Mouse (Mus musculus) hindlimb bud, embryonic 11.5 days (tissue): ENCODE results near the gene Tmed2.
A peak's percentile ranks its signal among the peaks of the same experiment; 100 is the strongest.
"Not testable (repeated sequence)": the region's sequence is repeated elsewhere in the genome, so short reads cannot be mapped to it uniquely, and the experiment has no call there.

Source experiments
- DNase-seq: peaks from one replicate; pipeline ENCODE4 v3.0.0-alpha.2; 2012; ENCODE audit warnings: low read depth, low spot score; ENCODE audit errors: extremely low spot score

The Tmed2 gene

DNA sequence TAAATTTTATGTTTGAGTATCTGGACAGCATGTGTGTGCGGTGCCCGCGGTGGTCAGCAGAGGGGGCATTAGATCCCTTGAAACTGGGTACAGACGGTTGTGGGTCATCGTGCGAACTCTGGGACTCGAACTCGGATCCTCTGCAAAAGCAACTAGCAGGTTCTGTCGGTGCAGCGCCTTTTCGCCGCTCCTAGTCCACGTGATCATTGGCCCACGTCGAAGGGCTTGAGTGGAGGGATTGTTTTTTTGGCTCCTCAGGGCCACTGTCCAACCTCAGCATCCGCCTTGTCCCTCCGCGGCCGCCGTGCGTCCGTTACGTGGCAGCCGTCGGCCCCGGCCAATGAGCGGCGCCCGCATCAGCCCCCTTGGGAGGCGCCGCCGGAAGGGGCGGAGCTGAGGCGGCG is at the start of gene Tmed2:
Tmed2 (plus strand) TSS at position 313 of the 404 bp plus-strand sequence.
- peak; percentile 83 for DNase-seq

DNA sequence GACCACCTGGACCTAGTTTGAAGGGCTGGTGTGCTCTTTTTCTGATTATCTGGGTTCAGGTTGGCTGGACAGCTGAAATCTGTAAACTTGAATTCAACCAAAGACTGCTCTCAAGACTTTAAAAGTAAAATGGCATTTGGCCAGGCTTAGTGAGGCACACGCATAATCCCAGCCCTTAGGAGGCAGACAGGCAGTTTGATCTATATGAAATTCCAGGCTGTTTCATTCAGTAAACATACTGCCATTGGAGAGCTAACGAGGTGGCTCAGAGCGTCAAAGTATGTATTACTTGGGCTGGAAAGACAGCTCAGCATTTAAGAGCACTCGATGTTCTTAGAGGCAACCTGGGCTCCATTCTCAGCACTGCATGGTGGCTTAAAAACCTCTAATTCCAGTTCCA is 48.8 kb upstream of the Tmed2 start:
- DNase-seq = no peak

DNA sequence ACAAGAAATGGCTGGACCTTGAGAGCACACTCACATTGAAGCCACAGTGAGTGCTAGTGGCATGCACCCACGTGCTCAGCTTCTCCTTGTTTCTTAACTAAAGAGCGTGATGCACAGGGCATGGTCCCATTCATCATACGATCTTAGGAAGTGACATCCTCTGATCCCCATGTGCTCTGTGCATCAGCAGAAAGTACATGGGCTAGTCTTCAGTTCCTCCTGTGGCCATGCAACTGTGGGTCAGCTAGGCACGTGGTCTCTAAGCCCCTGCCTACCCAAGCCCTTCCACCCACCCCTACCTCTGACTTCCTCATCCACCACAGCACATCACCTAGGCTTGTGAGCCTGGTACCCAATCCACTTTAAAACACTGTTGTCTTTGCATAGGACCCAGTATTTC is 47.9 kb upstream of the Tmed2 start:
- DNase-seq = no peak

DNA sequence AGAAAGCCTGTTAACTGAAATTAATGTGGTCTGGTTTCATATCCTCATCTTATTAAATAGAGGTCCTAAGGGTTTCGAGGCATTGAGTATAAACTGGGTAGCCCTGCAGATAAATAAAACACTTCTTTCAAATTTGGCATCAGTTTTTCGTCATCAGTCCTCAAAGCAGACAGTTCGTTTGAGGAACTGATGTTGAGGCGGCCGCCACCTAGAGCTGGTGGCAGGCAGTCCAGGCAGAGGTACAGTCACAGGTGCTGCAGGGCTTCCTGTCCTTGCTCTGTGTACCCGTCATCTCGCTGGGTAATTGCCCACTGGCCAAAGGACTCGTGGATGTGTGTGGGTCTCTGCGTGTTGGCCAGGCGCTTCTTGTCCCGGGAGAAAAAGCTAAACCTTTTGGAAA is 47.0 kb upstream of the Tmed2 start:
- DNase-seq = no peak

DNA sequence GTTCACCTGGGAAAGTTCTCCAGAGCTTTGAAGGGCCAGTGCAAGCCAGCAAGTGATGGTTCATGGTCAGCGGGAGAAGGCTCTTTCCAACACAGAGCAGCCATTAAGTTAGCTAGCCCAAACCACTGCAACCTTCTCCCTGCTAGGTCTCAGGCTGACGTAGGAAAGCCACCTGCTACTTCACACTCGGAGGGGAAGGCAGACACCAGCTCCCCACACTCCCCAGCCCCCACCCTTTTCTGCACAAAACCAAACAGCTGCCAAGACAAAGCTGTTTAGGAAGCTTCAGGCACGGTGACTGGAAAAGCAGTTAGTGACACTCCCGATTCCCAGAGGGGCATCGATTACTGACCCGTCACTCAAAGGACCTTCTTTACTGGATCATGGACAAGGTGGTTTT is 44.9 kb upstream of the Tmed2 start:
- no peak for DNase-seq

DNA sequence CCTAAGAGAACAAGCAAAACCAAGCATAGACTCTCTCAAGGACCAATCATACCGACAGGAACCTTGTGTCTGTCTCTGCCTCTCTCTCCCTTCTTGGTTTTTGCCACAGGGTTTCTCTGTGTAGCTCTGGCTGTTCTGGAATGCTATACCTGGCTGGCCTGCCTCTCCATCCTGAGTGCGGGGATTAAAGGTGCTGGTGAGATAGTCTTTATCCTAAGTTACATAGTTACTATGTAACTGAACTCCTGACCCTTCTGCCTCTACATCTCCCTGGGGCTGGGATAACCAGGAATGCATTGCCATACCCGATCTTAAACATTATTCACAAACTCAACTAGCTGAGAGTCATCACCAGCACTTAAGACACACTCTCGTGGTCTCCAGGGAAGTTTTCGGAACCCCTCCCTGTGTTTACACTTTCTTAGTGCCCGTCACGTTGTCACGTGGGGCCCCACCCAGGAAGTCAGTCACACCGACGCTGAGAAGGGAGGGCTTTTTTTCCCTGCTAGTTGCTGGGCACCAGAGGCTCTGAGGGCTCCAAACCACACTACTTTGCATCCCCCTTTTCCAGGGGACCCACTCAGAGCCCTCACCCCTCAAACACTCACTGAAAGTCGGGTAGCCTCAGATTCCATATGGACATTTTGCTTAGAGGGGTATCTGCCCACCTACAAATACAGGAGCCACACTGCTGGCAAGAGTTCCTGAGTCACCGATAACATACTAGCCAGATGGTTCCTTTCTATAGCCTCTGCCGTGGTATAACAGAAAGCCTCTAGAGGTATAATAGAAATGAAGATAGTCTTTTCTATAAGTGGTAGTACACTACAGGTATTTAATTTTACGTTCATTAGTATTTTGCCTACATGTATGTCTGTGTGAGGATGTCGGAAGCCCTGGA is 43.6 kb upstream of the Tmed2 start:
- no peak for DNase-seq

DNA sequence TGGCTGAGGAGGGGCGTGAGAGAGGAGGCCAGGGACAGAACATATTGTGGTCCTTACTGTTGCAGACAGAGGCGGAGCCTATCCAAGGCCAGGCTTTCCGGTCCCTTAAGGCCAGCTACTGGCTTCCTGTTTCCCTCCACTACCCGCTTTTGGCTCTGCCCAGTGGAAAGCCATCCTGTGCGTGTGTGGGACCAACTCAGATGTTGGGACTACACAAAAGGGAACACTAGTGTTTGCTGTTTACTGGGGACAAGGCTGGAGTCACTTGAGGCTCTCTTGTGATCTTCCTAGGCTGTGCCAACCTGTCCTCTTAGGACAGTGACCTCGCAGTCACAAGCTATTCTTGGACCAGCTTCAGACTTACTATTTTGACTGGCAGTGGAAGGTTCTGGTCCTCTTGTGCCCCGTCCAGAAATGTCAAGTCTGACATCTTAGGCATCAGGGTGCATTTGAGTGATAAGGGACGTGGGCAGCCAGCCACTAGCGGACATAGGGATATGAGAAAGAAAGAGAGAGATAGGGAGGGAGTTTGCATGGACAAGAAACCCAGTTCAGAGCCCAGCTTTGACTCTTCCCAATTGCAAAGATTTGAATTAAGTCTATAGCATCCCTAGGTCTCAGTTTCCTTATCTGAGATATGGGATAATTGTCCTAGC is 42.1 kb upstream of the Tmed2 start:
- no peak for DNase-seq

DNA sequence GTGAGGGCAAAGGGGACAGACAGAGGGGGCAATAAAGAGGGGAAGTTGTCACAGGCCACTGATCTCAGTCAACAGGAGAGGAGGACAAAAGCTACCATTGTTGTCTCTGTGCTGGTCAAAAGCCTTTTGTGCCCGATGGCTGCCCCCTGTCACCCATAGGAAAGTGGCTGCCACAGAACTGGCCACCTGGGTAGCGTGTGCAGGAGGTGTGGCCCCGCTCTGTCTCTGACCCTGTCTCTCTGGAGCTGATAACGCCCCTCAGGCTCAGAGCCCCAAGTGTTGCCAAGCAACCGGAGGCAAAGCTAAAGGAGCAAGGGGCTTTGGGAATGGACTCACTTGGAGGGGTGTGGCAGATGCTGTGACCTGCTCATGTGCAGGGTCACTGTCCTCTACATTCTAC is 41.5 kb upstream of the Tmed2 start:
- no peak for DNase-seq

DNA sequence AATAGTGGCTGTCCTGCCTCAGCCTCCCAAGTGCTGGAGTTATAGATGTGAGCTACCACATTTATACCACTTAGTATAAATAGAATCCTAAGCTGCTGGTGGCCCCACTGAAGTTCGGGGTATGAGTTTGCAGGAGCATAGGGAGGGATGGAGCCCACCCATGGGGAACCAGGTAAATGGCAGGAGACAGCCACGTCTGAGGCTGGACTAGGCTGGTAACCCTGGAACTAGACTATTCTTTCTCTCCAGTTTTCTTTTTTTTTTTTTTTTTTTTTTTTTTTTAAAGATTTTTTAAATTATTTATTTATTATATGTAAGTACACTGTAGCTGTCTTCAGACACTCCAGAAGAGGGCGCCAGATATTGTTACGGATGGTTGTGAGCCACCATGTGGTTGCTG is 40.5 kb upstream of the Tmed2 start:
- DNase-seq = not testable (repeated sequence)

DNA sequence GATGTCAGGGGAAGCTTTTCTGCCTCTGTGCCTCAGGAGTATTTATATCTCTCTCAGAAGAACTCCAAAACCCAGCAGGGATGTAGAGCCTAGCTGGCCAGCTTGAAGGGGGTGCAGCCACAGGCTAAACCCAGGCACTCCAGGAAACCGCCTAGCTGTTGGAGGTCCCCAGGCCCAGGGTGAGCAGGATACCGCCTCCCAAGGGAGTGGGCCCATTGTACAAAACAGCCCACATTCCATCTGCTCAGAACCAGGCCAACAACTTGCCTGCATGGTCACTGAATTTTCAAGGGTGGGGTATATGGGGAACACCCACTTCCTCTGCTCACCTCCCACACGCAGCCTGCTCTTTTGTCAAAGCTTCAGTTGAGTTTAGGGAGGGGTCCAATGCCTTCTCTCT is 39.9 kb upstream of the Tmed2 start:
- no peak for DNase-seq

DNA sequence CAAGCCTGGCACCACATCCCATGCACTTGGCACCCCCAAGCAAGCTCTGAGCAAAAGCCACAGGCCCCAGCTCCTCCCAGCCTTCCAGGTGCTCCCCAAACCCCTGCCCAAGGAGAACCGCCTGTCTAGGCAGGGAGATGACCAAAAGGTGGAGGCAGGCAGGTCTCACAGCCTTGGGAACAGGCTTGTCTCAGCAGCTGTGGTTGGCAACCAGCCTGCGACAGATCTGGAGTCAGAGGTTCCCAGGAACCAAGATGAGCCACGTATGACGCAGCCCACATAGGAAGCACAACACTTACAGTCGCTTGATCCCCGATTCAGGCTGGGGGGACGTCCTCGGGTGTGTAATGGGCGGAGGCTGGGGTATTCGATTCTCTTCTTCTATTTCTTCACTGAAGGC is 39.0 kb upstream of the Tmed2 start:
- no peak for DNase-seq

DNA sequence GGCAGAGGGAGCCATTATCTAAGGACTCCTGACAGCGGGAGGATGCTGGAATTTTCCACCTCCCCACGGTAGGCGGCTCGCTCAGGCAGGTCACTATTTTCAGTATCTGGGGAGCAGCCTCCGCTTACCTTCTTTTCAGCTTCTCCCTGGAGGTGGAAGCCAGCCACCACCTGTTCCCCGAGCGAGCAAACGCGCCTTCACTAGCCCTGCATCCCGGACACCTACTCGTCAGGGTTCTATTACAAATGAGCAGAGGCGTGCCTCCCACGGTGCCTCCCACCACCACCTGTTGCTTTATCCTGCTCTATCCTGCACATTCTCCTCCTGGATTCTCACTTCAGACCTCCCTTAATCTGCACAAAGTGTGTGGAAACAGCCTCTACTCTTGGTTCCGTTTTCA is 36.8 kb upstream of the Tmed2 start:
- no peak for DNase-seq

DNA sequence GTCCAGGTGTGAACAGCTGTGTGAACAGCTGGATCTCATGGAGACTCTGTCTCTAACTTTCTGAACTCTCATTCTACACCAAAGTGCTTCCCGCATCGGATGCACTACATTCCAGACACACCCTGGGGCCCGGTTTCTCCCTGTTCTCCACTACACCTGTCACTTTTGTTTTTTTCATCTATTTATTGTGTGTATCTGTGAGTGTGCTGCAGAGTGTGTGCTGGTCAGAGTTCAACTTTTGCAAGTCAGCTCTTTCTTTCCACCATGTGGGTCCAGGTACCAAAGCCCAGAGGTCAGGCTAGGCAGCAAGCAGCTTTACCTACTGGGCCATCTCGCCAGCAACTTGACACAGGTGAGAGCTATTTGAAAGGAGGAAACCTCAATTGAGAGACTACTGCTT is 35.3 kb upstream of the Tmed2 start:
- no peak for DNase-seq

DNA sequence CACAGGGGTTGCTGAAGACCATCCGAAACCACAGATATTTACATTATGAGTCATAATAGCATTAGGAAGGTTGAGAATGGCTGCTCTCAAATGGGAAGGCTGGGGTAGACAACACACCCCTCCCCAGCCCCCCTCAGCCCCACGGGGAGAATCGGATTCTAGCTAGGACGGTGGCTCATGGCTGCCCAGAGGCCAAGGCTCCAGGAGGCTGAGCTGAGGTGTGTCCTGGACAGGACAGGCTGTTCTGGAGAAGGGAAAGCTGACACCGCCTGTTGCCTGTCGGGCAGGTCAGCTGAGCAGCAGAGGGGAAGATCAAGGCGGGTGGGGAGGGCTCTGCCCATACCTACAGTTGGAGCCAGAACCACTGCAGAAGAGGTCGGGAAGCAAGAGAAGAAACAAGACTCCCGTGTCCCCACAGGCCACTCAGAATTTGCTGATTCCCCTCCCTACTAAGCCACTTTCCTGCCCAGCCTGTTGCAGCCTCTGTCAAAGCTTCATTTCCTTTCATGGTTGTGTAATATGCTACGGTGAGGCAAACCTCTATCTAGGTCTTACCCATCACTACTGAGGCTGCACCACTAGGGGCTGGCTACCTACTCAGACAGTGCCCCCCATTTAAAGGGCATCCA is 33.6 kb upstream of the Tmed2 start:
- DNase-seq = no peak

DNA sequence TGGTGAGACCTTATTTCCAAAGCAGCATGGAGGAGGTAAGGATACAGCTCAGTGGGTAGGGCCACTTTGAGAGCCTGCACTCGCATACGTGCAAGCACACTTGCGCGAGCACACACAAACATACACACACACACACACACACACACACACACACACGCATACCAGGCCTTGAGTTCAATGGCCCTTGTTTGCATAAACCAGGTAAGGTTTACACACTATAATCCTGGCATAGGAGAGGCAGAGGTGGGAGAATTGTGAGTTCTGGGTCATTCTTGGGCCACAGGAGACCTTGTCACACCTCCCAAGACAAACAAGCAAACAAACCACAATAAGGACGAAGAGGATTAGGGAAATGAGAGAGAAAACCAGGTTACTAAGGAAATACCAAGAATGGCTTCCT is 31.3 kb upstream of the Tmed2 start:
- no peak for DNase-seq

DNA sequence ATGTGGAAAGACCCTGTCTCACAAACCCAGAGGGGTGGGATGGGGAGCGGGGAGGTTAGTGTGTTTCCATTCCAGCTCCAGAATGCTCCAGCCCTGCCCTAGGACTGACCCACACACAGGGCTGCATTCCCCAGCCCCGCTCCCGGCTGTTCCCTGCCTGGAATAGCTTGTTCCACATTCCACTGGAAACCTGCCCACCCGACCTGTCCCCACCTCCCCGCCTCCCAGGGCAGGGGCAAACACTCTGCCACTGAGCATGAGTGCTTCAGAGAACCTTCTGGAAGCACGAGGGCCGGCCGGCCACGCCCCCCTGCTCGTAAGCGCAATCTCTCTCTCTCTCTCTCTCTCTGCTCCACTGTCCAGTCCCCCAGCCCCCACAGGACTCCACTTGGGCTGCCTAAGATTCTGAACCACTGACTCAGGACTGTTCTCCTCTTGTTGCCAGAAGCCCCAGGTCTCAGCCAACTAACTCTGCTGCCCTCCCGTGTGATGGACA is 30.7 kb upstream of the Tmed2 start:
- no peak for DNase-seq

DNA sequence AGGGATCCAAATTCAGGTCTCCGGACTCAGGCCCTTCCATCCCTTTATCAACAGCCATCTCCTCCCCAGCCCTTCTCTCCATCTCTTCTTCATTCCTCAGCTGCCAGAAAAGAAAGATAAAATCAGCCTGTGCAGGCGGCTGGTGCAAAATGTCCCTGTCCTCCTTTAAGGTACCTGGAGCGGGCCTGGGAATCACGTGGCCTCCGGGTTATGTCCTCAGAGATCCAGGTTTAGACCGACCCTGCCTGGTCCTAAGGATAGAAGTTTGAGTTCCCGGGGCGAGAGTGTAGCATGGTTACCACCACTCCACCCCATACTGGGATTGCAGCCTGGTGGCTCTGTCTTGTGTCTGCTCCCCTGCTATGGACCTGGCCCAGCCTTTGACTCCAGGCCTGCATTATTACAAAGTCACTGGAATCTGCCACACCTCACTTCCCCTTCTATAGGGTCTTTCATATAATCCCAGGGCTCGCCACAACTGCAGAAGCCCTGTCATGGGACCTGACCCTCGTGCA is 29.9 kb upstream of the Tmed2 start:
- no peak for DNase-seq

DNA sequence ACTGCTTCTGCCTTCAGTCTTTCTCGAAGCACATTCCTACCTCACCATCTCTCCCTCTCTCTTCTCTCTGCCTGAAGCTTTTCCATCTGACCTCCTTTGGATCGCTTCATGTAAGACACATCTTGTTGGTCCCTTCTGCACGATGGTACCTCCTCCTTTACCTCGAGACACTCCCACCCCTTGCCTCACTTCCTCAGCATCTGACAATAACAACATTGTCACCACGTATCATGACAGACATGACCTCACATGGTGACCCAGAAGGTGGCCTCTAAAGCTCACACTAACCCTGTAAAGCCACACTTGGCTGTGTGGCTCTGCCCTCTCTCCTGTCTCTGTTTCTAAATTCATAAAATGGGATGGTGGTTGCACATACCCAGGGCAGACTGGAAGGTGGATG is 24.7 kb upstream of the Tmed2 start:
- no peak for DNase-seq

DNA sequence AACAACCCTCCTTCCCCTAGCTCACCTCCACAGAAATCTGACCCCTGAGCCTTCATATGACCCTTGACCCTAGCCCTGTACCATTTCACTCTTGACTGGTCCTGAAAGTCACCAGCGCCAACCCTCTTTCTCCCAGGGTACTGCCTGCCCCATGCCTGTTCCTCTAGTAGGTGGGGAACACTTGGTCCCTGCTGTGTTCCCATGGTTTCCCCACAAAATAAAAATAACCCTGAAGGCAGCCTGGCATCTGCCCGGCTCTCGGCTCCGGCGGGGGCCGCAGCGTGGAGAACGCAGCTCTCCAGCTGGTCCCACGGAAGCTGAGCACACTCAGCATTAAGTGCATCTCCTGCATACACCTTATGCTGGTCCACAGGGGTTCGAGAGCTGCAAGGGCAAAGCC is 21.8 kb upstream of the Tmed2 start:
- DNase-seq = no peak

DNA sequence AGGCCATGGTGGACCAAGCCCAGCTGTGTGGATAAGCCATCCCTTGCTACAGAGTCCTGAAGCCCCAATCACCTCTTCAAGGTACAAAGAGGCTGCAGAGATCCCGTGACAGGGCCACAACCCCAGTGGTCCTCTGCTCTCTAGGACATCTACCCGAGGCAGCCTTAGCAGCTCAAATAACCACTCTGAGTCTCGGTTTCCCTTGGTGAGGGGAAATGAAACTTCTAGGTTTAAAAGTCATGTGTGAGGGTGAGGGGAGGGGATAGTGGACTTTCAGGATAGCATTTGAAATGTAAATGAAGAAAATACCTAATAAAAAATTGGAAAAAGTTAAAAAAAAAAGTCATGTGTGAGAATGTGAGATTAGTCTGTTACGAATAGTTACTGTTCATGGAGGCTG is 18.9 kb upstream of the Tmed2 start:
- no peak for DNase-seq

DNA sequence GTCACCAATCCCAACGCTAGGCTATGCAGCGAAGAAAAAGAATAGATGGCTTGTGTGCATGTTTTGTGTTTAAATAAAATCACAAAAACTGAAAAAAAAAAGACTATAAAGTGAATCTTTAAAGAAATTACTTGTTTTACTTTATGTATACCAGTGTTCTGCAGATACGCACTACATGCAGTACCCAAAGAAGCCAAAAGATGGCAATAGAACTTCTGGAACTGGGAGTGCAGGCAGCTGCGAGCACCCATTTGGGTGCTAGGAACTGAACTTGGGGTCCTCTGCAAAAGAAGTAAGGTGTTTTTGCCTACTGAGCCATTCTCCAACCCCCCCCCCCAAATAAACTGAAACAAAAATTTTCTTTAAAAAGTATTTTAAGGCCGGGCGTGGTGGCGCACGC is 17.5 kb upstream of the Tmed2 start:
- DNase-seq = no peak

DNA sequence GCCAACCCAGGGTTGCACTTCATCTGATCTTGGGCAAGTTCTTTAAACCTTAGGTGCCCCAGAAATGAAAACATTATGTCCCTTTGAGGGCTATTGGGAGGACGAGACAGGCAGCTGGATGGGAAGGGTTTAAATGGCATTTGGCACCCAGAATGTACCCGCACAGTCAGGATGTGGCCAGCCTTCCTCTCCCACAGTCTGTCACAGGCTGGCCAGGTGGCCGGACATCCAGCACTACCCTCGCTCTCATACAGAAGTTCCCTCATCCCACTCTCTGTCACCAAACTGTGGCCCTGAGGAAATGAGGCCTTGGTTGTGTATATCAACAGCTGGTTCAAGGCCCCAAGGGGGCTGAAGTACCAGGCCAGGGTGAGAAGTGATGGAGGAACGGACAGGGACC is 15.6 kb upstream of the Tmed2 start:
- no peak for DNase-seq
